Mouse (Mus musculus) CH12.LX (cell line): ENCODE measurements at regions not wholly inside any gene's neighbourhood (a gene's known extent, or its start where the extent isn't known, plus 50 kb on each side); places are given as distances from the start of the nearest gene placed in this dataset.

ENCODE experiments used
- DNase-seq: peaks from one replicate; pipeline ENCODE4 v3.0.0-alpha.2; 2013; ENCODE audit errors: extremely low read depth
- H3K27ac ChIP-seq: 2 replicates; pipeline ENCODE4 v1.5.1; 2012; ENCODE audit warnings: low read depth, mild to moderate bottlenecking, control low read depth, moderate library complexity; ENCODE audit not compliant: insufficient read depth
- H3K27me3 ChIP-seq: replicated peaks from 2 replicates; pipeline ENCODE3; 2012; ENCODE audit warnings: inconsistent platforms
- H3K36me3 ChIP-seq, 2 experiments: replicated peaks in 1 of 2; 2 replicates each; pipeline versions ENCODE3 to v1.6.1; 2012; ENCODE audit warnings: inconsistent platforms in 1 of 2, low read length in 1 of 2, mild to moderate bottlenecking in 1 of 2, mixed read lengths in 1 of 2, moderate library complexity in 1 of 2; ENCODE audit not compliant: control insufficient read depth in 1 of 2, insufficient read depth in 1 of 2
- H3K4me1 ChIP-seq, 2 experiments: 2 replicates each; pipeline ENCODE4 v1.6.1; 2012; ENCODE audit warnings: inconsistent platforms in 1 of 2, moderate library complexity in 1 of 2; ENCODE audit not compliant: insufficient read depth in 2 of 2, control insufficient read depth in 1 of 2
- H3K4me2 ChIP-seq: 2 replicates; pipeline ENCODE4 v1.6.1; 2012; ENCODE audit warnings: low read depth, mild to moderate bottlenecking, control low read depth; ENCODE audit not compliant: poor library complexity, insufficient read depth, severe bottlenecking
- H3K4me3 ChIP-seq, 3 experiments: fragments of 150-350 bp in 1 of 3; sonication (generic) in 1 of 3; replicated peaks in 1 of 3; 2 replicates each; pipeline versions ENCODE3 to v1.5.1; 2011 to 2012; ENCODE audit warnings: low read depth in 2 of 3, low read length in 2 of 3, mild to moderate bottlenecking in 2 of 3, moderate library complexity in 2 of 3, control low read depth in 1 of 3, improper control_type of control experiment in 1 of 3, inconsistent platforms in 1 of 3, mixed read lengths in 1 of 3; ENCODE audit not compliant: poor library complexity in 1 of 3
- H3K79me2 ChIP-seq: replicated peaks from 2 replicates; pipeline ENCODE4 v1.6.1; 2012; ENCODE audit warnings: mild to moderate bottlenecking, moderate library complexity; ENCODE audit not compliant: control insufficient read depth, poor library complexity, insufficient read depth, severe bottlenecking; ENCODE audit errors: extremely low read depth
- H3K9ac ChIP-seq: 2 replicates; pipeline ENCODE4 v1.6.1; 2012; ENCODE audit warnings: low read depth, mild to moderate bottlenecking, control low read depth, moderate library complexity; ENCODE audit not compliant: insufficient read depth
- H3K9me3 ChIP-seq: replicated peaks from 2 replicates; pipeline ENCODE3; 2012; ENCODE audit warnings: low read length, inconsistent platforms, mixed read lengths
- CHD2 ChIP-seq: IDR thresholded peaks from 2 replicates; pipeline ENCODE4 v1.6.1; 2011; ENCODE audit warnings: low read length, improper control_type of control experiment
- CTCF ChIP-seq, 2 experiments: IDR thresholded peaks in 1 of 2; conservative IDR thresholded peaks in 1 of 2; 2 replicates each; pipeline ENCODE4 v1.5.1; 2011 to 2012; ENCODE audit warnings: low read depth in 2 of 2, low read length in 2 of 2, improper control_type of control experiment in 1 of 2, inconsistent platforms in 1 of 2, mild to moderate bottlenecking in 1 of 2, moderate library complexity in 1 of 2
- E2F4 ChIP-seq: IDR thresholded peaks from 2 replicates; pipeline ENCODE4 v1.6.1; 2011; ENCODE audit warnings: low read depth, low read length, improper control_type of control experiment; ENCODE audit not compliant: insufficient replicate concordance
- ELF1 ChIP-seq: IDR thresholded peaks from 2 replicates; pipeline ENCODE4 v1.6.1; 2014; ENCODE audit warnings: low read depth, mild to moderate bottlenecking, inconsistent platforms, low read length, improper control_type of control experiment
- EP300 ChIP-seq: IDR thresholded peaks from 2 replicates; pipeline ENCODE4 v1.6.1; 2011; ENCODE audit warnings: low read length, improper control_type of control experiment
- IRF4 ChIP-seq: IDR thresholded peaks from 2 replicates; pipeline ENCODE4 v1.6.1; 2014; ENCODE audit warnings: low read depth, mild to moderate bottlenecking, inconsistent platforms, low read length, improper control_type of control experiment
- JUN ChIP-seq: IDR thresholded peaks from 2 replicates; pipeline ENCODE4 v1.6.1; 2011; ENCODE audit warnings: low read depth, mild to moderate bottlenecking, low read length, improper control_type of control experiment, moderate library complexity; ENCODE audit not compliant: insufficient read depth
- JUND ChIP-seq: conservative IDR thresholded peaks from 2 replicates; pipeline ENCODE4 v1.6.1; 2011; ENCODE audit warnings: low read depth, low read length, improper control_type of control experiment
- KAT2A ChIP-seq: IDR thresholded peaks from 2 replicates; pipeline ENCODE4 v1.6.1; 2012; ENCODE audit warnings: low read length, improper control_type of control experiment, inconsistent platforms; ENCODE audit not compliant: insufficient replicate concordance
- MAFK ChIP-seq: IDR thresholded peaks from 2 replicates; pipeline ENCODE4 v1.6.1; 2011; ENCODE audit warnings: low read length, improper control_type of control experiment; ENCODE audit not compliant: insufficient replicate concordance
- MAX ChIP-seq: IDR thresholded peaks from 2 replicates; pipeline ENCODE4 v1.6.1; 2011; ENCODE audit warnings: low read length, improper control_type of control experiment
- MAZ ChIP-seq: IDR thresholded peaks from 2 replicates; pipeline ENCODE4 v1.6.1; 2012; ENCODE audit warnings: low read depth, mild to moderate bottlenecking, inconsistent platforms, low read length, improper control_type of control experiment, moderate library complexity
- MEF2A ChIP-seq: IDR thresholded peaks from 2 replicates; pipeline ENCODE4 v1.6.1; 2014; ENCODE audit warnings: low read depth, mild to moderate bottlenecking, inconsistent platforms, low read length, improper control_type of control experiment, borderline replicate concordance
- MXI1 ChIP-seq: IDR thresholded peaks from 2 replicates; pipeline ENCODE4 v1.6.1; 2011; ENCODE audit warnings: mild to moderate bottlenecking, low read depth, low read length, improper control_type of control experiment
- MYC ChIP-seq: IDR thresholded peaks from 2 replicates; pipeline ENCODE4 v1.6.1; 2011; ENCODE audit warnings: low read depth, mild to moderate bottlenecking, improper control_type of control experiment, low read length
- NRF1 ChIP-seq: IDR thresholded peaks from 2 replicates; pipeline ENCODE4 v1.6.1; 2014; ENCODE audit warnings: low read depth, mild to moderate bottlenecking, inconsistent platforms, low read length, improper control_type of control experiment, moderate library complexity
- PAX5 ChIP-seq: IDR thresholded peaks from 2 replicates; pipeline ENCODE4 v1.6.1; 2012; ENCODE audit warnings: low read length, inconsistent platforms, mixed read lengths
- SIN3A ChIP-seq: IDR thresholded peaks from 2 replicates; pipeline ENCODE4 v1.6.1; 2012; ENCODE audit warnings: low read length, improper control_type of control experiment, inconsistent platforms
- SMC3 ChIP-seq: IDR thresholded peaks from 2 replicates; pipeline ENCODE4 v1.6.1; 2011; ENCODE audit warnings: low read depth, low read length, improper control_type of control experiment
- TCF12 ChIP-seq: IDR thresholded peaks from 2 replicates; pipeline ENCODE4 v1.6.1; 2014; ENCODE audit warnings: low read depth, mild to moderate bottlenecking, inconsistent platforms, low read length, improper control_type of control experiment
- ZMIZ1 ChIP-seq: IDR thresholded peaks from 2 replicates; pipeline ENCODE4 v1.6.1; 2012; ENCODE audit warnings: low read depth, mild to moderate bottlenecking, inconsistent platforms, low read length, improper control_type of control experiment
- ZNF384 ChIP-seq: IDR thresholded peaks from 2 replicates; pipeline ENCODE4 v1.6.1; 2012; ENCODE audit warnings: low read depth, low read length, improper control_type of control experiment, inconsistent platforms
- dilution Hi-C: fragments of 300-500 bp; cut with MboI; formaldehyde crosslinking; loops from 2 replicates; pipeline ENCODE4 v1.14.3; 2020; ENCODE audit warnings: low sequenced_read_pairs; ENCODE audit not compliant: extremely low pct_unique_long_range_greater_than_20kb, extremely low pct_ligation_motif_present
- in situ Hi-C: fragments of 300-500 bp; cut with MboI; formaldehyde crosslinking; loops from 3 replicates; pipeline ENCODE4 v1.14.3; 2019; ENCODE audit warnings: low sequenced_read_pairs, low pct_ligation_motif_present, low pct_unique_long_range_greater_than_20kb, mixed read lengths

GRCm38 (mm10) chr2:46365428-46366134 is 1248.4 kb upstream of the Zeb2 start (continued):
- TF ChIP-seq JUND, result peak; percentile 39; the same call in 1 of the 2 replicates
- TF ChIP-seq ELF1, result no peak
- TF ChIP-seq IRF4, result peak; percentile 74
- TF ChIP-seq EP300, result peak; percentile 75; the same call in 1 of the 2 replicates
- no peak for TF ChIP-seq PAX5
- no peak for TF ChIP-seq E2F4
- TF ChIP-seq NRF1, result no peak
- TF ChIP-seq, all 38 proteins: peak for 8

- Histone ChIP-seq H3K9ac (no peak overlapping the region), H3K4me1 (peaks cover 3 to 39% of the 10 kb centered on the region in 2 experiments; a peak in 3 of 4 replicates), H3K27me3 (no peaks in the 10 kb centered on the region), H3K9me3 (no peaks in the 10 kb centered on the region), H3K36me3 (no peaks in the 10 kb centered on the region), H3K27ac (no peak overlapping the region), H3K4me3 (no peak overlapping the region), H3K79me2 (no peaks in the 10 kb centered on the region), H3K4me2 (no peak overlapping the region)
- in situ Hi-C loops (no loop called here), dilution Hi-C loops (no loop called here)
- TF ChIP-seq SIN3A (no peak), MEF2A (peak; percentile 47; the same call in 1 of the 2 replicates), MYC (no peak), SMC3 (no peak), EP300 (peak; percentile 38; the same call in 1 of the 2 replicates), TCF12 (no peak), PAX5 (no peak), JUN (peak; percentile 31; the same call in 1 of the 2 replicates), KAT2A (no peak), ZNF384 (no peak), ZMIZ1 (no peak), IRF4 (peak; percentile 46; the same call in 1 of the 2 replicates), MAZ (no peak), NRF1 (no peak), MXI1 (no peak), CHD2 (no peak), MAFK (no peak), CTCF (conservative IDR thresholded peaks at IDR 0.05 in 1 of 2, IDR thresholded peaks at IDR 0.05 in 1 of 2; ENCODE audit: low read depth in 2 of 2, low read length in 2 of 2) (no peak), MAX (no peak)
- DNase-seq, result no peak
Observed at GRCm38 (mm10) chr2:46360049-46360712, 1243.0 kb upstream of the Zeb2 start.
